Mouse (Mus musculus) lung, postnatal 0 days (tissue): ENCODE results near the gene Trim34a. TPM values are rescaled to one million over a fixed set of nuclear protein-coding genes. Genes with fewer than 3 reads are reported as not detected.
"Not testable (repeated sequence)": the region's sequence is repeated elsewhere in the genome, so short reads cannot be mapped to it uniquely, and the experiment has no call there.

Experiments used
- ATAC-seq: fragments of 200-750 bp; cut with Nextera tagmentation; 2 replicates; pipeline ENCODE4 v1.8.0; 2017; ENCODE audit warnings: moderate library complexity
- DNase-seq: peaks from one replicate; pipeline ENCODE4 v3.0.0-alpha.2; 2016; ENCODE audit warnings: low spot score
- H3K27ac ChIP-seq: fragments of 300-500 bp; sonication (generic); 2 replicates; pipeline ENCODE4 v1.5.1; 2014; ENCODE audit warnings: antibody characterized with exemption, mild to moderate bottlenecking, low read length, mixed read lengths
- H3K27me3 ChIP-seq: fragments of 300-500 bp; sonication (generic); replicated peaks from 2 replicates; pipeline ENCODE4 v1.6.1; 2014; ENCODE audit warnings: low read length, mixed read lengths; ENCODE audit not compliant: insufficient read depth
- H3K36me3 ChIP-seq: fragments of 300-500 bp; sonication (generic); 2 replicates; pipeline ENCODE4 v1.6.1; 2014; ENCODE audit warnings: low read length, mixed read lengths; ENCODE audit not compliant: insufficient read depth
- H3K4me1 ChIP-seq: fragments of 300-500 bp; sonication (generic); 2 replicates; pipeline ENCODE4 v1.6.1; 2014; ENCODE audit warnings: antibody characterized with exemption, low read depth, low read length, mixed read lengths; ENCODE audit not compliant: insufficient read depth
- H3K4me2 ChIP-seq: fragments of 300-500 bp; sonication (generic); replicated peaks from 2 replicates; pipeline ENCODE4 v1.6.1; 2014; ENCODE audit warnings: low read depth, mild to moderate bottlenecking, low read length, moderate library complexity, mixed read lengths
- H3K4me3 ChIP-seq: fragments of 300-500 bp; sonication (generic); 2 replicates; pipeline ENCODE4 v1.5.1; 2014; ENCODE audit warnings: low read depth, low read length
- H3K9ac ChIP-seq: fragments of 300-500 bp; sonication (generic); replicated peaks from 2 replicates; pipeline ENCODE4 v1.6.1; 2014; ENCODE audit warnings: low read depth, mild to moderate bottlenecking
- H3K9me3 ChIP-seq: fragments of 300-500 bp; sonication (generic); 2 replicates; pipeline ENCODE4 v1.6.1; 2016; ENCODE audit warnings: low read length, mixed read lengths
- CTCF ChIP-seq: IDR thresholded peaks from 2 replicates; pipeline ENCODE4 v1.5.1; 2016; ENCODE audit warnings: antibody characterized with exemption, mild to moderate bottlenecking
- EP300 ChIP-seq: IDR thresholded peaks from 2 replicates; pipeline ENCODE4 v1.6.1; 2016; ENCODE audit warnings: antibody characterized with exemption, mild to moderate bottlenecking, control low read depth
- WGBS: fragments of 180-500 bp; shearing (Covaris S2); extraction: QIAGEN DNeasy Blood & Tissue Kit; methylation state at CpG from one replicate; pipeline ENCODE4 v1.1.7; 2014; 5-methylcytosine and 5-hydroxymethylcytosine counted together
- polyA plus RNA-seq: library from polyadenylated mRNA; unstranded; fragments of >200 nt; fragmentation: Nextera tagmentation; extraction: Ambion mirVana; gene quantifications from 2 replicates; pipeline ENCODE4 v1.2.1, GENCODE M21; 2015

Gene Trim34a
- polyA plus RNA-seq, 1 experiment from 2014 or later, result 6.5 TPM

DNA sequence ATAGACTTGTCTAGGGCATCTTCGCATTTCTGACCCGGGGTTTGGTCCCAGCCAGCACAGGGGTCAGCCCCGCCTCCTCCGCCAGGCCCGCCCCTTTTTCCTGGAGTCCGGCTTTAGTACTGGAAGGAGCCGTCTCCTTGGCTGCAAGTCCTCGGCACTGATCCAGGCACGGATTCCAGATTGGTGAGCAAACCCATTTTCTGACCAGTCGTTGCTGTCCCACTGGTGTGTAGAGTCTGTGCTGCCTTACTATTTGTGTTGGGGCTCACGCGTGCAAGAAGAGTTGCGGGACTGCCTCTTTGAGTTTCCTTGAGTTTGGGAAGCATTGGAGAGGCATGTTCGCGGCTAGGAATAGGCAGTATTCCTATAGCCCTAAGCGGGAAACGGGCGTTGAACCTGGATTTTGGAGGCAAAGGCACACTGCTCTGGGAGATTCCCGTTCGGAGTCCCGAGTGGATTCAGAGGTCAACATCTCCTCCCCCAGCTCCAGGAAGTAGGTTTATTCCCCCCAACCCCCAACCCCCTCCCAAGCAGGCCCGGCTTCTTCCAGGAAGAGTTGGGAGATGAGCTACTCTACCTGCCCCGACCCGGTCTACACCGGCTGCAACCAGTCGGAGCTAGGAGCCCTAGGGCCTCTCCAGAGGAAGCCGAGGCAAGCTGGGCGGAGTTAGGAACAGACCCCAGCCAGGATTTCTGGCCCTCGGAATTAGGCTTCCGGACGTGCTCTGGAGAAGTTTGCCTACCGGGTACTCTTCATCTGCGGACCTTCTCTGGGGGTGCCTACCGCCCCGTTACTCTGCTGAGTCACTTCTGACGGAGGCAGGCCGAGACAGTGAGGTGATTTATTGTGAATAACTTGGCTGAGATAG, 25.3 kb upstream of the Trim34a start, which contains the start of gene Trim6:
Gene Trim6 (plus strand): TSS at position 93 of the 869 bp plus-strand sequence.
- no peaks in the 10 kb centered on the region for H3K9me3 ChIP-seq
- no peaks in the 10 kb centered on the region for H3K36me3 ChIP-seq
- peak within 1 kb of the TSS; percentile 37 for H3K4me3 ChIP-seq
- no peak for TF ChIP-seq CTCF
- no peak for TF ChIP-seq EP300
- 2% methylated on average over 37 of the region's 37 CpGs for WGBS
- DNase-seq, result peak; percentile 67
- H3K9ac ChIP-seq, result peak within 1 kb of the TSS; percentile 34; the same call in 1 of the 2 replicates
- no peaks in the 10 kb centered on the region for H3K27me3 ChIP-seq
- H3K4me1 ChIP-seq, result no peaks in the 10 kb centered on the region; the same call in 1 of the 2 replicates
- peak; percentile 82 for ATAC-seq
- peak within 1 kb of the TSS; percentile 63 for H3K4me2 ChIP-seq
- H3K27ac ChIP-seq, result no peak within 1 kb of the TSS

DNA sequence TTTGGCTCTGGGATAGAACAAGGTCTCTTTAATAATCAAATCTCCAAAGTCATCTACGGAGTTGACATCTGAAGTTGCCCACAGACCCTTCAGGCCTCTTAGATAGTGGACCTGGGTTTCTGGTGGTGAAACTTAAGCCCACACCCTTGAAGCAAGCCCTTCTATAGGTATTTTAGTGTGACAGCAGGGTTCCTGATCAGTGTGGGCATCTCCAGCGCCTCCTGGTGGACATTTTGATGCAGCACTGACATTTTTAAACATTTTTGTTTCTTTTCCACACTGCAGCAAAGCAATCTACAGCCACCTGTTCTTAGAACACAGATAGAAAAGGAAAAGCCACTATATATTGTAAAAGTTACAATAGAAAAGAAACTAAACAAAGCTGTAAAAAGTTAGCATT, 13.1 kb upstream of the Trim34a start:
- Histone ChIP-seq H3K9me3 (no peaks in the 10 kb centered on the region), H3K4me1 (no peaks in the 10 kb centered on the region), H3K4me3 (no peak overlapping the region), H3K27ac (no peak overlapping the region), H3K27me3 (no peaks in the 10 kb centered on the region), H3K4me2 (no peak overlapping the region), H3K36me3 (no peaks in the 10 kb centered on the region), H3K9ac (no peak overlapping the region)
- ATAC-seq (no peak), DNase-seq (peak; percentile 28)
- TF ChIP-seq CTCF, result peak; percentile 80
- TF ChIP-seq EP300, result no peak
- WGBS, result 27% methylated on average over 2 of the region's 2 CpGs

DNA sequence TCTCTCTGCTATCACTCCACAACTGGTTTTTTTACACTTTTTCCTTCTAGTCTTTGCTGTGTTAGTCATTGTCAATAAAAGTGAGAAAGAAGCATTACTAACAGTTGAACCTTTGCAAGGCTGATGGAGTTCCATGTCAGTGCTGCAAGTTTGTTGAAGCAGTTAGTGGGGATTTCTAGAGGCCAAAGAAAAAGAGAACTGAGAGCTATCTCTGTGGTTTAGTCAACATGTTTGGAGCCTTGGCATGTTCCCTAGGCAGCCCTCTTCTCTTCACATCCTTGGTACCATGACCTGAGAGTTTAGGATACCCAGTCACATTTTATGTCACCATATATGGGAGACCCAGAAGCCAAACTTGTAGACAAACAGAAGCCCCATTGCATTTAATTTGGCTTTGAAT, 3.4 kb upstream of the Trim34a start:
- DNase-seq, result no peak
- H3K9me3 ChIP-seq, result no peaks in the 10 kb centered on the region
- H3K27ac ChIP-seq, result no peak overlapping the region
- H3K36me3 ChIP-seq, result no peaks in the 10 kb centered on the region
- no peak for ATAC-seq
- no peak overlapping the region for H3K4me3 ChIP-seq
- no peaks in the 10 kb centered on the region for H3K27me3 ChIP-seq
- TF ChIP-seq CTCF, result no peak
- no peak for TF ChIP-seq EP300
- no peak overlapping the region for H3K4me2 ChIP-seq
- H3K4me1 ChIP-seq, result no peaks in the 10 kb centered on the region
- no peak overlapping the region for H3K9ac ChIP-seq

DNA sequence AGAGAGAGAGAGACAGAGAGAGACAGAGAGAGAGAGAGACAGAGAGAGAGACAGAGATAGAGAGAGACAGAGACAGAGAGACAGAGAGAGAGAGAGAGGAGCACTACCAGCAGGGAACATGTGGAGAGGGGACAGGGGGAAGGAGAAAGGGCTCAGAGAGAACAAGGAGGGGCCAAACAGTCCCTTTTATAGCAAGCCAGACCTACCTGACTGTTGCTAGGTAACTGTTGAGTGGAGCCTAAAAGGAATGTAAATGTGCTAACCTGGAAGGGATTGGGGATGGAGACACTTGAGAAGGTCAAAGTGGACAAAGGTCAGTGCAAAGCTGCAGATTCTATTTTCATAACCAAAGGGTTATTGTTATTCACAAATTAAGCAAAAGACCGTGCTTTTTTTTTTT, 641 bp upstream of the Trim34a start:
- no peak overlapping the region for H3K9ac ChIP-seq
- DNase-seq (peak; percentile 26), ATAC-seq (peak; percentile 63)
- 29% methylated on average over 1 of the region's 1 CpGs for WGBS
- no peaks in the 10 kb centered on the region for H3K4me1 ChIP-seq
- H3K9me3 ChIP-seq, result no peaks in the 10 kb centered on the region
- no peaks in the 10 kb centered on the region for H3K27me3 ChIP-seq
- no peak overlapping the region for H3K27ac ChIP-seq
- no peaks in the 10 kb centered on the region for H3K36me3 ChIP-seq
- no peak overlapping the region for H3K4me3 ChIP-seq
- 0 out of 2 replicates have a peak overlapping the region, but pooled peaks have one; percentile 75 for H3K4me2 ChIP-seq
- TF ChIP-seq CTCF (no peak), EP300 (no peak)

DNA sequence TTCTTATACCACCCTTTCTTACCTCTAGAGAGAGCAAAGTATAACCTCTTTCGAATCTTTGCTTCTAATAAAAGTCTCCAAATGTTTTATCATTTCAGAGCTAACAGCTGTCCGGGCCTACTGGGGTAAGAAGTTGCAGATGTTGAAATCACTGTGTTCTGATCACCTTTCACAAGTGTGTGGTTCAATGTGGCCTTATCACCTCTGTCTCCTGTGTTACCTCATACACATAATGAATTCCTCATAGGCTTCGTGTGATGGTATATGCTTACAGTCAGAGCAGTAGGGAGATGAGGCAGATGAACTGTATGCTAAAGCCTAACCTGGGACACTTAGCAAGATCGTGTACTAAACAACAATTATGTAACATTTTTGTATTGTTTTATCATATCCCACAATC, 16.1 kb downstream of the Trim34a start:
- not testable (repeated sequence) for H3K4me2 ChIP-seq, DNase-seq, H3K9me3 ChIP-seq, H3K27me3 ChIP-seq, H3K36me3 ChIP-seq, H3K4me3 ChIP-seq, H3K4me1 ChIP-seq, H3K9ac ChIP-seq, H3K27ac ChIP-seq, ATAC-seq
- 82% methylated on average over 4 of the region's 4 CpGs for whole genome bisulfite sequencing

DNA sequence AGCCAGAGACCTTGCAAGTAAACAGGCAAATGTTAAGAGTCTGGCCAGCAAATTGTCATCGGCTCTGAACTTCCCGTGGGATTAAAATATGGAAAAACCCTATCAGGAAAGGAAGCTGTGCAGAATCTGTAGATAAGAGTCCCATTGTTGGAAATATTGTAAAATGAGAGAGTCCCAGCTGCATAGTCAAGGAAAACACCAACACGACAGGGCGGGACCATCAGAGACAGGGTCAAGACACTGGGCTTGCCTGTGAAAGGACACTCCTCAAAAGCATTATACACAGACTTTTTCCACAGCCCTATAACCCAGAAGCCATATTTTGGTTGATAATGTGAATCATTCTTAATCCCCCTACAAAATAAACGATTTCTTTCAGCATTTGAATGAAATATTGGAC, 21.1 kb downstream of the Trim34a start:
- not testable (repeated sequence) for H3K4me3 ChIP-seq, H3K4me2 ChIP-seq, H3K27ac ChIP-seq, H3K9ac ChIP-seq, DNase-seq, H3K4me1 ChIP-seq, ATAC-seq, H3K27me3 ChIP-seq, H3K36me3 ChIP-seq, H3K9me3 ChIP-seq
- WGBS, result 90% methylated on average over 3 of the region's 5 CpGs

DNA sequence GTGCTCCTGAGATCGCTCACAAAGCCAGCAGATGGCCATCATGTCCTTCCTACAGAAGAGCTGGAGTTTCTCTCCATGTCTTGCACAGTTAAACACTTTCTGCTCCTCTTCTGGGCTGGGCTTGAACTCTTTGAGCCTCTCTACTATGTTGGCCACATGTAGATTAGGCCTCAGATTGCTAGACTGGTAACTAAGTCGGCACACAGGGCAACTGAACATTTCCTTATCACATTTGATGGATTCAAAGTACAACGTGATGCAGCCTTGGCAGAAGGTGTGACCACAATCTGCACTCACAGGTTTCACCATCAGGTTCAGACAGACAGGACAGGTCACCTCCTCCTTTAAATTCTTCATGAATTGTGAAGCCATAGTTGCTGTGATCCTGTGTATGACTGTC, 35.1 kb downstream of the Trim34a start:
- H3K4me3 ChIP-seq, H3K9ac ChIP-seq, ATAC-seq, H3K36me3 ChIP-seq, H3K4me1 ChIP-seq, H3K27ac ChIP-seq, DNase-seq, H3K27me3 ChIP-seq, H3K4me2 ChIP-seq, H3K9me3 ChIP-seq: not testable (repeated sequence)
- 61% methylated on average over 3 of the region's 3 CpGs for WGBS

DNA sequence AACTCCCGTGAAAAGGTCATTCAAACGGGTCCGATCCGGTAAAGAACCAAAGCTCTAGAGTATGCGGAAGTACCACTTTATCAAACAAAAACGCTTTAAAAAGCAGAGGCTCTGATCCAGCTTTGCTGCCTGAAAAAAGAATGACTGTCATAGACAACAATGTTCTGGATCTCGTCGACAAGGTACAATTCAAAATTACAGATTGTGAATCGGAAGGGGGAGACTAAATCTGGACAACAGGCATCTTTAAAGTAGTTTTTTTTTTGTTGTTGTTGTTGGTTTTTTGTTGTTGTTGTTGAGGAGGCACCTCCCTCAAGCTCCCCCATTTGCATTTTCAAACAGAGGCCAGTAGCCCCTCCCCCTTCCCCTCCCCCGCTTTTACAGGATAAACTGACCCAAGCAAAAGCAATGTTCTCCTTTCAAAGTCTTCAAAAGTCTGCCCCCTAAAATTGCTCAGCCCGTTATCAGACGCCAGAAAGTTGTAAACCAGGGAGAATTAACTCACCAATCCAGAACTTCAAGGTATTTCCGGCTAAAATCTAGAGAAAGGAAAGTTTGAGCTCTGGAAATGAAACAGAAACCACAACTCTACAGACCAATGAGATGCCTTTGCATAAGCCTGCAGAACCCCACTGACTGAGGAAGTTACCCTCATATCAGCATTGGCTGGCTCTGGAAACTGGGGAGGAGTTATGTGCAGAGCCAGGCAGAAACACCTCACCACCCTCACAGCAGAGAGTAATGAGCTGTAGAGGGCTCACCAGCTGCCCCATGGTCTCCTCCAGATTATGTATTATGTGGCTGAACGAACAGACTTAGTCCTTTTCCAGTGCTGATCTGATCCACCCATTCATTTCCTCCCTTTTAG, 43.6 kb downstream of the Trim34a start, which contains the start of gene Trim5:
Gene Trim5 (minus strand): TSS at position 519 of the 868 bp plus-strand sequence.
- DNase-seq (peak; percentile 20), ATAC-seq (peak; percentile 100)
- 27% methylated on average over 14 of the region's 14 CpGs for WGBS
- H3K27ac ChIP-seq, H3K9ac ChIP-seq, H3K9me3 ChIP-seq, H3K36me3 ChIP-seq, H3K27me3 ChIP-seq, H3K4me1 ChIP-seq: not testable (repeated sequence)
- Histone ChIP-seq H3K4me3 (peak within 1 kb of the TSS; percentile 34), H3K4me2 (peak within 1 kb of the TSS; percentile 39; the same call in 1 of the 2 replicates)
